Mouse (Mus musculus) induced T-regulatory cell, adult 2 months (primary cell): ENCODE measurements around the gene Cmbl.

ENCODE experiments used
- DNase-seq: peaks from one replicate; pipeline ENCODE4 v3.0.0-alpha.2; 2012; ENCODE audit warnings: low read depth

Cmbl gene

DNA sequence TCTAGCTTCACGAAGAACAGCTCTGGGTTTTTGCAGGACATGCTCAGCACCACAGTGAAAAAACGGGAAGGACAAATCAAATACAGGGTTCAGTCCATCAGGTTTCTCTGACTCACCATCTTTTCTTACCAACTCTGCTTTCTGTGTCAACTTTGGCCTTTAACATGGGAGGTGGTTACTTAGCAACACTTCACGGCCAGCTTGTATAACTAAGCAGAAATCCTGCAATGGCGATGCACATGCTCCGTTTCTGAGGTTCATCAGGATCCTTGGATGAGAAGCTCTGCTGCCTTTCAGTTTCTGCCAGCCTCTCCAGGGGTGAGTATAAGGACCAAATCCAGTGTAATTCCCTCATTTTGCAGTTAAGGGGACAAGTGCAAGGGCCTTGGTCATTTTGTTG is at the start of gene Cmbl:
Gene Cmbl (plus strand): TSS at position 206 of the 400 bp plus-strand sequence.
- DNase-seq = no peak

DNA sequence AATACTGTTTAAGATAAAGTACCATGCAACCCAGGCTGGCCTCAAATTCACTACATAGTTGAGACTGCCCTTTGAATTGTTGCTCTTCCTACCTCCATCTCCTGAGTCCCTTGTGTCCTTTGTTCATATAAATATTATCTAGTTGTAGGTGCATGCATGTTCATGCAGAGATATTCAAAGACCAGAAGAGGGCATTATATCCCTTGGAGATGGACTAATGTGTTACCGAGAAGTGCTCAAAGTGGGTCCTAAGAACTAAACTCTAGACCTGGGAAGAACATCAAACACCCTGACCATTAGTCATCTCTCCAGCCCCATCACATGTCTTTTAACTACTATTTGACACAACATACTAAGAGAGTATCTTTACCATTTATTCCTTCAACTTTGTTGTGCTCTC is 48.0 kb upstream of the Cmbl start:
- peak; percentile 37 for DNase-seq

DNA sequence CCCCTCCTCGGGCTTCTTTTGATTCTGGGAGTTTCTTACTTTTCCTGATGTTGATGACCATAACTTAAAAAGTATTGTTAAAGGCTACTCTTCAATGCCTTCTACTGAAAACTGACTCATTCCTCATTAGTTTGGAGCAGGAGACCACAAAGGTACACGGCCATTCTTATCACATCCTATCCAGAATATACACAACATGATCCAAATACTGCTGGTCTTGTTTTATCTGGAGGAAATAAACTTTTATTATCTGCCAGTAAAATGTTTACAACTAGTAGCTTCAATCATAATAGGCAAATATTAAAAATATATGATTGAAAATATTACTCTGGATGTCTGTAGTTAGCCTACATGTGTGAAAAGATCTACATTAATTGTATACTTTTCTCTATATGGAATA is 46.8 kb upstream of the Cmbl start:
- DNase-seq = no peak

DNA sequence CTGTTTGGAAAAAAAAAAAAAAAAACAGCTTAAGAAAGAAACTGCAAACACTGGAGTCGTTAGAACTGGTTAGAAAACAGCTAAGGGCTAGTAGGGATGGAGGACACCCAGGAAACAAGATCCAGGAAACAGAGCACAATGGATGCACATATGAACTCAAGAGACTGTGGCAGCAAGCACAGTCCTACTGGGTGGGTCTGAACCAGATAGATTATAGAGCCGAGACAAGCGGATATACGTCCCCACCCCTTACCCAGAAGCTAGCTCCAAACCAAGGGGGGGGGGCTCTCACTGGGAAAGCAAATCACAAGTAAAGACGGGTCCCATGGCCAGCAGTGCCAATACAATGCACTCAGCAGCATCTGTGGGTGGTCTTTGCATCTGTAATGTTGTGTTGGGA is 46.2 kb upstream of the Cmbl start:
- no peak for DNase-seq

DNA sequence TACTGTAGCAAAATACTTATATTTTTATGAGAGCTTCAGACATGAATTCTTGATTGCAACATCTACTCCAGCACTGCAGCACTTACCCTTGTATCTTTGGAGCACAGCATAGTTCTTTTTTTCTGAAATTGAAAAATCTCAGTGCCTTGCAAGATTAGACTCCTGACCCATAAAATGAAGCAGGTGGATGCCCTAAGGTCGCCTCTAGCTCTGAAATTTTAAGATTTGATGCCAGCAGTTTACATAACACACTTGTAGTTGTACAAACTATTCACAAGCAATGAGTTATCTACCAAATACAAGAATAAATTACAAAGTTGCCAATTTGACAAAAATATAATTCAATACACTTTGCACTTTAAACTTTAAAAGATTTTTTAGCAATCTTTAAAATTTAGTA is 38.7 kb upstream of the Cmbl start:
- DNase-seq = no peak

DNA sequence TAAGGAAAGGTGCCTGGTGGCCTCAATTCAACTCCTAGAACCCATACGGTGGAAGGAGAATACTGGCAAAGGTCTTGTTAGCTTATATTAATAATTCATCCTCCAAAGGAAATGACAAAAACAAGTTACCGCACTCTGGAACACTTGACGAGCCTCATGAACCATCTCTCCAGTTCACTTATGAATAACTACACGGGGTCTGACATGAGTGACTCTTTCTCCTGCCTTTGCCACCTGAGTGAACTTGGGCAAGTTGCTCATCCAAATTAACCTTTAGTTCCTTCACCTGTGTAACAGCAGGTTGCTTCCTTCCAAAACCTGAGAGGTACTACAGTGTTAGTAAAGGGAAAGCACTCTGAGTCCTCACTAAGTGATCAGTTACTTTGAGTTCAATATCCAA is 36.7 kb upstream of the Cmbl start:
- no peak for DNase-seq

DNA sequence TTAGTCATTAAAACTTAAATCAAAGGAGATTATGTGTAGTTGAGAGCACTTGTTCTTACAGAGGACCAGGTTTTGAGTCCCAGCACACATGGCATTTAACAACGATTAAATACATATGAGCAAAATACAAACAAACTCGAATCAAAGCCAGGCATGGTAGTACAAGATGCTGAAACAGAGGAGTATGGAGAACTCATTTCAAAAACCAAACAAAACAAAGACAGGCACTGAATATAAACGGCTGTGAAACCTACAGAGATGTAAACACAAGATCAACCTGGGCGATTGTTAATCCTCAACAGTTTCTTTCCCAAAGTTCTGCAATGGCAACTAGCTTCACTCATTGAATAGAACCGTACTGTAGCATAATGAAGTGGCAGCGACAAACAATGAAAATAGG is 36.1 kb upstream of the Cmbl start:
- DNase-seq = no peak

DNA sequence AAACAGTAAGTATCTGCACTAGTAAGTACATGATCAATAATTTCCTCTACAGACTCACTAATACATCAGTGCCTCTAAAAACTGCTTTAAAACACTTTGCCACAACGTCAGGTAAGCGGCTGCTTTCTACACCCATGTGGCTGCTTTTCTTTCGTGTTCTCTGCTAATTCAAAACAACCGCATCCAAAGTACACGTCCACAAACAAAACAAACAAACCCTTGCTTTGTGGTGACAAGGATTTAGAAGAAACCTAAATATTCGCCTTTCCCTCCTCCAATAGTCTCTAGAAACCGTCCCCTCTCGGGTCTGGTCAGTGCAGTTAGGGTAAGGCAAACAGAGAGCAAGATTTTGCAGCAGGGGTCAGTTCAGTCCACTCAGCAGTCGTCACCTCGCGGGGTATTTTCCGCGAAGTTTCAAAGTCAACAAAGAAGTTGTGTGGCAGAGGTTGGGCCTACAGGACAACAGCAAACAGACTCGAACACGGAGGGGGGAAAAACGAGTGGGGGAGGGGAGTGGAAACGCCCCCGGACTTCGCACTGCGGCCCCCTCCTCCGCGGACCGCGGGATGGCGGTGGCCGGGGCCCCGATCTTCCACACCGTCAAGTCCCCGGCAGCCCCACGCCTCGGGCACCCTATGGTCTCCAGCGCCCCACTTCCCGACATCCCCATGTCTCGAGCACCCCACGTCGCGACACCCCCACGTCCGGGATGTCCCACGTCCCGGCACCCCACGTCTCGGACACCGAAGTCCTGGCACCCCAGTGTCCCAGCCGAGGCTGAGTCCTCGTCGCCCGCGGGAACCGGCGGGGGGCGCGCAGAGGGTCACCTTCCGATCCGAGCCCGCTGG is 35.2 kb upstream of the Cmbl start:
- DNase-seq = peak; percentile 63

DNA sequence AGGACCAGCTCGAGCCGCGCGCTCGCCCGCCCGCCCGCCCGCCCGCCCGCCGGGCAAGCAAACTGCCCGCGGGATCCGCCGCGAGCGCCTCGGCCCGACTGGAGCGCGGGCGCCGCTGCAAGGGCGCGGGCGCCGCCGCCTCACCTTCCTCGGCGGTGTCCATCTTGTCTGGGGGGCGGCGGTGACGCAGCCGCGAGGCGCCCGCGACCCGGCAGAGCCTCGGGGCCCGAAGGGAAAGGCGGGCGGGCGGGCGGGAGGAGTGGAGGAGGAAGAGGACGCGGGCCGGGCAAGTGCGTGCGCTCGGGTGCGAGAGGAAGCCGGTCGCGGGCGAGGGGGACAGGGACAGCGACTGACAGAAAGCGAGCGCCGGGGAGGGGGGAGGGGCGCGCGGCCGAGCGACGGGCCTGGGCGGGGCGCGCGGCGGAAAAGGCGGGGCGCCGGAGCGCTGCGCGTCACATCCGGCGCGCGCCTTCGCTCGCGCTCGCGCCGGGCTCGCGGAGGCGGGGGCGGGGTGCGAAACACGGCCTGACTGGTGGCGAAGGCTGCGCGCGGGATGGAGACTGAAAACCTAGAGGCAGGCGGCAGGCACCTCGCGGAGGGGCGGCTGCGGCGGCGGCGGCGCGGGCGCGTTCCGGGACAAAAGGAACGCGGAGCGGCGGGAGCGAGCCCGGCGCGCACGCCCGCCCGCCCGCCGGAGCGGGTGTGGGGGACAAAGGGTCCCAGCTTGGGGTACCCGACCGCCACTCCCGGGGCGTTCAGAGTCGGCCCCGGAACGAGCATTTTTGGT is 34.3 kb upstream of the Cmbl start, which contains the start of gene March6:
Gene March6 (minus strand): TSS at position 395 of the 787 bp plus-strand sequence.
- DNase-seq = peak; percentile 95

DNA sequence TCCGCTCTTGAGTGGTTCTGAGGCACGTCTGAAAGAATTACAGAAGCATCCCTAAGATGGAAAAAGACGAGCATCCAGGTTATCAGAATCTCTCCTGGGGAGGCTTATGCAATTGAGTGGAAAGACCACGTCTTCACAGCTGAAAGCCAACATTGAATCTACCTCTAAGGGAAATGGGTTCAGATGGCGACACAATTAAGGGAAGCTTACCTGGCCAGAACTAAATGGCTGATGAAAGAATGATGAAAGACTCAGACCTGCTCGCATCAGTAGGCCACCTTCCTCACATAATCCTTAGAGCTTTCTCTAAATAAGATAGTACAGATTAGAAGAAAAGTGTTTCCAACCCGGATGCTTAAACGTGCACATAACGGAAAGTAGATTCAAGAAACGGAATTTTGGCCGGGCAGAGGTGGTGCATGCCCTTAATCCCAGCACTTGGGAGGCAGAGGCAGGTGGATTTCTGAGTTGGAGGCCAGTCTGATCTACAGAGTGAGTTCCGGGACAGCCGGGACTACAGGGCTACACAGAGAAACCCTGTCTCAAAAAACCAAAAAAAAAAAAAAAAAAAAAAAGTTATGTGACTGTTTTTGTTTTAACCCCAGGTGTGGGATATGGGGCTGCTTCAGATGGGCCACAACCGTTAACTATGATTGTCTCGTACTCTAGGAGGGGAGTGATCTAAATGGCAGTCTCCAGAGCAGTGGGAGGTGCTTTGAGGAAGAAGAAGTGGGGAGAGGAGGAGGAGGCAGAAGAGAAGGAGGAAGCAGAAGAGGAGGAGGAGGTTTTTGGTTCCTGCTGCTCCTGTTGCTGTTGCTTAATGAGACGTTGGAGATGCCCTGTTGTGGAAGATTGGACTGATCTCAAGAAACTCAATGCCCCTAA is 33.5 kb upstream of the Cmbl start:
- peak; percentile 66 for DNase-seq

DNA sequence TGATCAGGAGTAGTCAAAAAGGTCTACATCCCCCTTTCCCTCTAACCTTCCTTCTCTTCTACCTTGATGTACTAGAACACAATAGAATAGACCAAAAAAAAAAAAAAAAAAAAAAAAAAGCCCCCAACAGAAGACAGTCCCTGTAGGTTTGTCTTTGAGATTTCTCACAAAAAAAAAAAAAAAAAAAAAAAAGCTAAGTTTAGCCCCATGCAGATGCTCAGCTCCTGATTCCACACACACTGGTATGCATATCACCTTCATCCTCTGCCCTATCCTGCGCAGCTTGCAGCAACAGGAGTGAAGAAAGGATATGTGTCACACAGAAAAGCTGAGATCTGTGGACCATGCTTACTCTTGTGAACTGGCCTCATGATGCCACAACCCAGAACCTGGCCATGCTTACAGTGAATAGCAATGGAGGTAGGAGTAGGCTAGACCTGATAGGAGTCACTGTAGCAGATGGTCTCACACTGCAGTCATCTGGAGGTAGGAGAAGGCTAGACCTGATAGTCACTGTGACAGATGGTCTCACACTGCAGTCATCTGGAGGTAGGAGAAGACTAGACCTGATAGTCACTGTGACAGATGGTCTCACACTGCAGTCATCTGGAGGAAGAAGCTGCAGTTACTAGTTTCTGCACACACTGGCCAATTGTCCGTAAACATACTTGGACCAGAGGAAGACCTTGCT is 32.7 kb upstream of the Cmbl start:
- peak; percentile 33 for DNase-seq

DNA sequence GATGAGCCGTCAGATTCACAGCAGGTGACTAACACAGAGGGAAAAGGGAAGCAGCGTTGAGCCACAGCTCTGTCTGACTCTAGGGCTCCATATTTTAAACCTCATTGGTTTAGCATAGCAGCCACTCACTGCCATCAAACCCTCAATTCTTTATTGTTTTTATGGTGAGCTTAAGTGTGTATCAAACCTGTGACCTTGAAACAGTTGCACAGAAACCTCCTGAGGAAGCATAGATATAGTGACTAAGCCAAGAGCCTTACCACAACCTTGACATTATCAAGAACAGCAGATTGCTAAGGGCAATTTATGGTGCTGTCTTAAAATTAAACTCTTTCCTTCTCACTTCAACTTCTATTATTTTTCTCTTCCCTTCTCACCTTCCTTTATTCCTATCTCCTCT is 31.7 kb upstream of the Cmbl start:
- DNase-seq = no peak

DNA sequence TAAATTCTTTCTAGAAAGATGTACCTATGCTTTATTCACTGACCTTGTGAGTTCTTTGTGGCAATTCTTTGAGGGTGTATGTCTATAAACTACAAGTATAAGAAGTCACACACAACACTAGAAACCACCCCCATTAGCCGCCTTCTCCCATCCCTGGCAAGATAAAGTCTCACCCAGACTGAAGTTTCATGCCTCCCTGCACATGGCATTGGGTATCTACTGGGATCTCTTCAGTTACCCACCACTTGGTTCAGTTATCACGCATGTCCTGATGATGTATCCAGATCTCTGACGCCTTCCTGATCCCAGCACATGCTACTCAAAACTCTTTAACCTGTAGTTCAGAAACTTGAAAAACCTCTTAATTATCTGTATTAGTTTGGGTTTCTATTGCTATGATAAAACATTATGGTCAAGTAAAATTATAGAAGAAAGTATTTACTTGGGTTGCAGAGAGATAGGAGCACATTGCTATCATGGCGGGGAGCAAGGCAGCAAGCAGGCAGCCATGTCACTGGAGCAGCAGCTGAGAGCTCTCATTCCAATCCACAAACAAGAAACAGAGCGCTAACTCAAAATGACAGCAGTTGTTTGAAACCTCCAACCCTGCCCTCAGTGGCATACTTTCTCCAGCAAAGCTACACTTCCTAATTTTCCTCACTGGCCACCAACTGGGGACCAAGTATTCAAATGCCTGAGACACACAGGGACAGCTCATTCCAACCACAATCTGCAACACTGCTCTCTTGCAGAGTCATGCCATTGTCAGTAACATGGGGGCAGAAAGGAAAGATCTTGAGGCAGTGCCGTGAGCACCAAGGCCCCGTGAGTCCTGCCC is 30.5 kb upstream of the Cmbl start:
- DNase-seq = no peak

DNA sequence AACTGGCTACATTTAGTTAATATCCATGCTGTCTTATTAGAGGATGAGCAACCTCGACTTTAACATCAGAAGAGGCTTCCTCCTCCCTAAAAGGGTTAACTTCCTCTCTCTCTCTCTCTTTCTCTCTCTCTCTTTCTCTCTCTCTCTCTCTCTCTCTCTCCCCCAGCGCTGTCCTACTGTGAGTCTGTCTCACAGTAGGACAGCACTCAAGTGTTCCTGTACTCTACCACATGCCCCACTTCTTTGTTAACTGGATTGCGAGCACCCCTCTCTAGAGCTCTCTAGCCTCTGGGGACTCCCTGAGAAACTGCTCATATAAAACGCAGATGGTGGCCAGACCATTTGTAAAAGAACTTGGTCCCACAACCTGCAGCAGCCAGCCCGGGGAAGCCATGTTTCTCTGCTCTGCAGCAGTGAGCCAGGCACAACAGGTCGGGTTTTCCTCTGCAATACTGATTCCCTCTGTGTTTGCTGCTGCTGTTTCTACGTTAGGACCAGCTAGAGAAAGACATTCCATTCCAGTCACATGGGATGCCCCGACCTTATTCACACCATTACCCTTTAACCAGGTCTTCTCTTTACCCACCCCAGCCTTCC is 29.8 kb upstream of the Cmbl start:
- no peak for DNase-seq

DNA sequence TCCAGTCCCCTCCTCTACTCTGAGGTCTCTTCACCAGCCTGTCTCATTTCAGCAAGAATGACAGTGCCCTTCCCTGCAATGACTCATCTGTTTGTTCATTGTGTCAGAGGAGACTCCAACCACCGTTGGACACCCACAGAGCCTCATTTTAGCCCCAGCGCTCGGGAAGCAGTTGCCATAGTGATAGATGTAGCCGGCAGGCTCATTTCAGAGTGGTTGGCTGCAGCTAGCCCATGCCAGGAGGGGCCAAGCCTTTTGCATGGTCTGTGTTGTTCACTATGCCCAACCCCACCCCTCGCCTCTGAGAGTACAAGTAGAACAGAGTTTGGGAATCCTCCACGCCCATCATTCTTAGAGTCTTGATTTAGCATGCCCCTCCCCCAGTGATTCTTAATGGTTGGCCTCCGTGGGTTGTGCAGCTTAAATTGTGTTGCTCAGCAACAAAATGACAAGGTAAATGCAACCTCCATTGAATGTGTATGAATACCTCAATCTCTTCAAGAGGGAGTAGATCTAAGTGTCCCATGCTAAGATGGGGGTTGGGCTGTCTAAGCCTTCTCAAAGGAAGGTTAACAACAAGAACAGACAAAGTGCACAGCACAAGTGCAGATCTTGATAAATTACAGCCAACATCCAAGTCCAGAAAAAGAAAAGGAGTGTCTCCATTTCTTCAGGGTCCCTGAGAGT is 29.0 kb upstream of the Cmbl start:
- no peak for DNase-seq

DNA sequence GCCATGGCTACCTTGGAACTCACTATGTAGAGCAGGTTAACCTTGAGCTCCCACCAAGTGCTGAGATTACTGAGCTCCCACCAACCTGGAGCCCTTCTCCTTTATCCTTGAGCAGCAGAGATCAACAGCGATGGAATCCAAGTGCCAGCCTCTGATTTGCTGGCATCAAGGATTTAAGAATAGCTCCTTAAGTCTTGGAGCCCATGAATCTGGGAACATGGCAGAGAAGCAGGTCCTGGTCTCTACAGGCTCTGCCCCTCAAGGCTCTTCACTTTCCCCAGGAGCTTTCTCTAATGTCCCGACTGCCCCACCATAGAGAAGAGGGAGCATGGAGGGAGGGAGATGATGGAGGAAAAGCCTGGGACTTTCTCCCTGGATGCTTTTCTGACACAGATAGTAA is 27.5 kb upstream of the Cmbl start:
- DNase-seq = no peak

DNA sequence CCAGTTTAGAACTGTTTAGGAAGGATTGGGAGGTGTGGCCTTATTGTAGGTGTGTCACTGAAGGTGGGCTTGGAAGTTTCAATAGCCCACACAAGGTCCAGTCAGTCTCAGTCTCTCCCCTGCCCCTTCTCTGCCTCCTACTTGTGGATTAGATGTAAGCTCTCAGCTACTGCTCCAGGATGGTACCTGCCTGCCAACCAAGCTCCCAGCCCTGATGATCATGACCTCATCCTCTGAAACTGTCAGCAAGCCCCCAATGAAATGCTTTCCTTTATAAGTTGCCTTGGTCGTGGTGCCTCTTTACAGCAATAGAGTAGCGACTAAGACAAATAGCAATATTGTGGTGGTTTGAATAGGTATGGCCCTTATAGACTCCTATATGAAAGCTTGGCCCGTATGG is 26.8 kb upstream of the Cmbl start:
- DNase-seq = no peak

DNA sequence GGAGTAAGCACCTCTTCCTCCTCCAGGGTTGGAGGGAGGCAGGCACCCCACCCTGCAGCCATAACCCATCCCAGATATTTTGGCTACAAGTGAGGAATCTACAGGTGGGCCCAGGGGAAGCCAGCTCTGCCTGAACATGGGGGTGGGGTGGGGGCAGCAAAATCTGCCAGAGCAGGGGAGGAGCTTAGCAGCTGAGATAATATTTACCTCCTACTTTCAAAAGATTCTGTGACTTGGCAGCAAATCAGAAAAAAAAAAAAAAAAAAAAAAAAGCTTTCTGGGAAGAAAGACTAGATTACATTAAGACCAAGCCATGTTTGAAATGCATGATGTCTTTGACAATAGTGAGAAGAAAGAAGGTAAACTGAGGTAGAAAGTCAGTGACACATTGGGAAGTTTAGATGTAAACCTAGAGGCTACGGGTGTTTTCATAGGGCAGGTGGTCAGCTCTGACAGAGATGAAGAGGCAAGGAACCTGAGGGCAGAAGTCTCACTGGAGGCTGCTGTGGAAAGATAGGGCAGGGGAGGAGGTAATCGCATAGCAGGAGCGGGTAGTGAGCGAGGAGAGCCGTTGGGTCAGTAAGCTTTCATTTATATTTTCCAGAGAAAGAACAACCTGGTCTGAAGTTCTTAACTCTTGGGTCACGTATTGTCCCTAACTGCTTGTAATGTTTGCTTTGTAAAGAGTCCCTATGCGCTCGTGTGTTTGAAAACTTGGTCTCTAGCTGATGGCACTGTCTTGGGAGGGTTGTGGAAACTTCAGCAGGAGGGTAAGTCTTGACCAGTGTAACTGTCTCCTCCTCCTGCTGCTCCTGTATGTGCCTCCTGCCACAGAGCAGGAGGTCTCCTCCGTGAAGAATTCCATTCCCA is 25.3 kb upstream of the Cmbl start:
- no peak for DNase-seq

DNA sequence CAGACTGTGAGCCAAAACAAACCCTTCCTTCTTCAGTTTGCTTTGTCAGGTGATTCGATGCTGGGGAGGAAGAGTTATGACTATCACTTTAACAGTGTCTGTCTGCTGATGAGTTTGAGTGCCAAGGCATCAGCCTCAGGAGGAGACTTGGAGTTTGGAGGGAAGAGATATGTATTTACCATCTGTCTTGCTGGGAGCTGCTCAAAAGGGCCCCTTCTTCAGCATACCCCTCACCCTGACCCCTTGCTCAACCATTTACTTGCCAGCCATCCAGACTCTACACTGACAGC is 24.7 kb upstream of the Cmbl start:
- DNase-seq = no peak
